Comparison of ENCODE assay signal across 10 mouse cellular contexts in genomic region chr17:34211746-34212365, GRCm38 (mm10). TPM values are rescaled to one million over a fixed set of nuclear protein-coding genes. Genes with fewer than 3 reads are reported as not detected.
DNase-seq lines count a peak whose midpoint lies in the region; ATAC-seq and TF ChIP-seq lines count a peak whose summit lies in the region.
"Had no signal": no experiment of that assay in that cellular context is flagged by ENCODE, and none has a peak within 500 bp of the region (broad histone marks: within the 10 kb centered on the region; RNA-seq: fewer than 3 reads in every experiment).

No protein-coding gene starts in this region.

- no peaks in the 10 kb centered on the region for H3K9me3 ChIP-seq in hindbrain, embryonic 12.5 days (replicated peaks)
- H3K9me3 ChIP-seq in hindbrain, embryonic 11.5 days (ENCODE audit: control insufficient read depth, low read length): no peaks in the 10 kb centered on the region
- H3K9me3 ChIP-seq in E14TG2a.4 (ENCODE audit: low read length): peaks cover 41% of the 10 kb centered on the region
- H3K9me3 ChIP-seq in neural tube, embryonic 14.5 days (ENCODE audit: control insufficient read depth, low read length): no peaks in the 10 kb centered on the region
- no peaks in the 10 kb centered on the region for H3K9me3 ChIP-seq in intestine, postnatal 0 days (ENCODE audit: control insufficient read depth)
- H3K9me3 ChIP-seq: intestine, embryonic 15.5 days had no signal

- no peaks in the 10 kb centered on the region for H3K36me3 ChIP-seq in hindbrain, embryonic 12.5 days
- H3K36me3 ChIP-seq in hindbrain, embryonic 11.5 days (ENCODE audit: control insufficient read depth, insufficient read depth, low read length): no peaks in the 10 kb centered on the region
- H3K36me3 ChIP-seq in E14TG2a.4 (ENCODE audit: insufficient read depth, low read length): no peaks in the 10 kb centered on the region
- no peaks in the 10 kb centered on the region for H3K36me3 ChIP-seq in neural tube, embryonic 14.5 days (ENCODE audit: control insufficient read depth, insufficient read depth, low read length)
- no peaks in the 10 kb centered on the region for H3K36me3 ChIP-seq in intestine, postnatal 0 days (ENCODE audit: control insufficient read depth, insufficient read depth)
- H3K36me3 ChIP-seq: intestine, embryonic 15.5 days had no signal

- H3K4me3 ChIP-seq in hindbrain, embryonic 12.5 days: no peak overlapping the region
- H3K4me3 ChIP-seq in hindbrain, embryonic 11.5 days (ENCODE audit: low read depth, low read length): no peak overlapping the region
- peak overlapping the region; percentile 20; the same call in 1 of the 2 replicates for H3K4me3 ChIP-seq in E14TG2a.4 (replicated peaks; ENCODE audit: low read length)
- H3K4me3 ChIP-seq in neural tube, embryonic 14.5 days (ENCODE audit: low read depth, low read length): no peak overlapping the region
- no peak overlapping the region for H3K4me3 ChIP-seq in intestine, postnatal 0 days (ENCODE audit: low read depth, low read length)
- H3K4me3 ChIP-seq: intestine, embryonic 15.5 days had no signal

- TF ChIP-seq CTCF in E14TG2a.4 (conservative IDR thresholded peaks at IDR 0.05; ENCODE audit: low read length): no peak
- TF ChIP-seq CTCF in intestine, postnatal 0 days (IDR thresholded peaks at IDR 0.05; ENCODE audit: low read depth): no peak

- no peak for ATAC-seq in hindbrain, embryonic 12.5 days (ENCODE audit: low FRiP score)
- ATAC-seq in hindbrain, embryonic 11.5 days (ENCODE audit: low FRiP score): no peak
- ATAC-seq in neural tube, embryonic 14.5 days (ENCODE audit: low read depth): no peak
- ATAC-seq in intestine, postnatal 0 days: no peak
- ATAC-seq: intestine, embryonic 15.5 days had no signal

- peaks cover 72% of the 10 kb centered on the region for H3K27me3 ChIP-seq in hindbrain, embryonic 12.5 days
- H3K27me3 ChIP-seq in hindbrain, embryonic 11.5 days (ENCODE audit: control insufficient read depth, insufficient read depth, low read length): peaks cover 26% of the 10 kb centered on the region
- H3K27me3 ChIP-seq in E14TG2a.4 (ENCODE audit: insufficient read depth, low read length): peaks cover 38% of the 10 kb centered on the region
- 0 out of 2 replicates have a peak, but pooled peaks cover 4% of the 10 kb centered on the region for H3K27me3 ChIP-seq in neural tube, embryonic 14.5 days (ENCODE audit: control insufficient read depth, insufficient read depth, low read length)
- H3K27me3 ChIP-seq in intestine, postnatal 0 days (replicated peaks; ENCODE audit: control insufficient read depth, insufficient read depth, low read length): 0 out of 2 replicates have a peak, but pooled peaks cover 8% of the 10 kb centered on the region

- H3K9ac ChIP-seq in hindbrain, embryonic 12.5 days: 0 out of 2 replicates have a peak overlapping the region, but pooled peaks have one; percentile 10
- no peak overlapping the region for H3K9ac ChIP-seq in hindbrain, embryonic 11.5 days (ENCODE audit: low read depth, low read length)
- H3K9ac ChIP-seq in neural tube, embryonic 14.5 days (replicated peaks; ENCODE audit: low read depth, low read length): peak overlapping the region; percentile 21; the same call in 1 of the 2 replicates
- H3K9ac ChIP-seq in intestine, postnatal 0 days (ENCODE audit: low read depth, low read length): no peak overlapping the region
- H3K9ac ChIP-seq: intestine, embryonic 15.5 days had no signal

- peaks cover 3% of the 10 kb centered on the region; the same call in 1 of the 2 replicates for H3K4me1 ChIP-seq in hindbrain, embryonic 12.5 days
- H3K4me1 ChIP-seq in hindbrain, embryonic 11.5 days (replicated peaks; ENCODE audit: control insufficient read depth, insufficient read depth, low read length): no peaks in the 10 kb centered on the region
- H3K4me1 ChIP-seq in E14TG2a.4 (replicated peaks; ENCODE audit: low read depth, low read length): peaks cover 14% of the 10 kb centered on the region
- H3K4me1 ChIP-seq in neural tube, embryonic 14.5 days (ENCODE audit: control insufficient read depth, insufficient read depth, low read length): no peaks in the 10 kb centered on the region
- no peaks in the 10 kb centered on the region for H3K4me1 ChIP-seq in intestine, postnatal 0 days (replicated peaks; ENCODE audit: control insufficient read depth, insufficient read depth, low read length)
- H3K4me1 ChIP-seq: intestine, embryonic 15.5 days had no signal

- H3K4me2 ChIP-seq in hindbrain, embryonic 12.5 days (replicated peaks): peak overlapping the region; percentile 18
- no peak overlapping the region for H3K4me2 ChIP-seq in hindbrain, embryonic 11.5 days (replicated peaks; ENCODE audit: low read depth, low read length)
- H3K4me2 ChIP-seq in neural tube, embryonic 14.5 days (ENCODE audit: low read depth, low read length): 0 out of 2 replicates have a peak overlapping the region, but pooled peaks have one; percentile 16
- H3K4me2 ChIP-seq in intestine, postnatal 0 days (replicated peaks; ENCODE audit: low read depth): no peak overlapping the region
- H3K4me2 ChIP-seq: intestine, embryonic 15.5 days; midbrain, embryonic 11.5 days had no signal

- H3K27ac ChIP-seq in hindbrain, embryonic 12.5 days: no peak overlapping the region
- no peak overlapping the region for H3K27ac ChIP-seq in hindbrain, embryonic 11.5 days (ENCODE audit: low read depth, low read length)
- no peak overlapping the region for H3K27ac ChIP-seq in neural tube, embryonic 14.5 days (ENCODE audit: low read depth, low read length)
- H3K27ac ChIP-seq in intestine, postnatal 0 days (ENCODE audit: low read depth, low read length): no peak overlapping the region
- H3K27ac ChIP-seq: intestine, embryonic 15.5 days had no signal

- WGBS in hindbrain, embryonic 12.5 days: 25% methylated on average over 23 of the region's 23 CpGs
- 21% methylated on average over 23 of the region's 23 CpGs for WGBS in hindbrain, embryonic 11.5 days
- 25% methylated on average over 22 of the region's 23 CpGs for WGBS in neural tube, embryonic 14.5 days
- WGBS in intestine, postnatal 0 days: 27% methylated on average over 23 of the region's 23 CpGs

- no peak for DNase-seq in hindbrain, embryonic 11.5 days (ENCODE audit: low spot score)
- peak; percentile 10 to 16 for DNase-seq in B cell, adult 2 months
- DNase-seq in cerebellum, adult 18-20 months: no peak
- DNase-seq: lung, adult 18-20 months had no signal

RNA-seq across cellular contexts. Expression of gene Tap2, which starts 8.5 kb away (rescaled TPM):
- polyA plus RNA-seq in hindbrain, embryonic 12.5 days (2016; fragmentation: Nextera tagmentation; extraction: Ambion mirVana): 1.3 and 1.4 TPM in 2 replicates
- polyA plus RNA-seq in hindbrain, embryonic 11.5 days (2014; fragmentation: Nextera tagmentation; extraction: Ambion mirVana): 0.19 and 0.50 TPM in 2 replicates
- 0.70 and 0.90 TPM in 2 replicates for polyA plus RNA-seq in neural tube, embryonic 14.5 days (2014; fragmentation: Nextera tagmentation; extraction: Ambion mirVana)
- polyA plus RNA-seq in intestine, postnatal 0 days (2015; fragmentation: Nextera tagmentation; extraction: Ambion mirVana): 11.2 and 13.0 TPM in 2 replicates

RNA-seq across cellular contexts. Expression of gene Psmb8, which starts 14.3 kb away (rescaled TPM):
- 1.8 and 2.9 TPM in 2 replicates for polyA plus RNA-seq in hindbrain, embryonic 12.5 days (2016; fragmentation: Nextera tagmentation; extraction: Ambion mirVana)
- 1.3 and 1.9 TPM in 2 replicates for polyA plus RNA-seq in hindbrain, embryonic 11.5 days (2014; fragmentation: Nextera tagmentation; extraction: Ambion mirVana)
- polyA plus RNA-seq in neural tube, embryonic 14.5 days (2014; fragmentation: Nextera tagmentation; extraction: Ambion mirVana): 0.76 and 3.5 TPM in 2 replicates
- 82.4 and 86.4 TPM in 2 replicates for polyA plus RNA-seq in intestine, postnatal 0 days (2015; fragmentation: Nextera tagmentation; extraction: Ambion mirVana)

RNA-seq across cellular contexts. Expression of gene Psmb9, which starts 24.3 kb away (rescaled TPM):
- 1.0 TPM in 2 replicates for polyA plus RNA-seq in hindbrain, embryonic 12.5 days (2016; fragmentation: Nextera tagmentation; extraction: Ambion mirVana)
- polyA plus RNA-seq in hindbrain, embryonic 11.5 days (2014; fragmentation: Nextera tagmentation; extraction: Ambion mirVana): 0.42 and 1.1 TPM in 2 replicates
- polyA plus RNA-seq in neural tube, embryonic 14.5 days (2014; fragmentation: Nextera tagmentation; extraction: Ambion mirVana): 0.63 and 1.3 TPM in 2 replicates
- 36.8 and 37.7 TPM in 2 replicates for polyA plus RNA-seq in intestine, postnatal 0 days (2015; fragmentation: Nextera tagmentation; extraction: Ambion mirVana)

RNA-seq across cellular contexts. Expression of gene Tap1, which starts 24.5 kb away (rescaled TPM):
- polyA plus RNA-seq in hindbrain, embryonic 12.5 days (2016; fragmentation: Nextera tagmentation; extraction: Ambion mirVana): 1.8 and 2.2 TPM in 2 replicates
- 1.0 and 1.1 TPM in 2 replicates for polyA plus RNA-seq in hindbrain, embryonic 11.5 days (2014; fragmentation: Nextera tagmentation; extraction: Ambion mirVana)
- polyA plus RNA-seq in neural tube, embryonic 14.5 days (2014; fragmentation: Nextera tagmentation; extraction: Ambion mirVana): 0.68 and 2.0 TPM in 2 replicates
- polyA plus RNA-seq in intestine, postnatal 0 days (2015; fragmentation: Nextera tagmentation; extraction: Ambion mirVana): 14.1 and 15.0 TPM in 2 replicates

RNA-seq across cellular contexts. Expression of gene H2-Ob, which starts 26.8 kb away (rescaled TPM):
- not detected in 2 replicates for polyA plus RNA-seq in hindbrain, embryonic 12.5 days (2016; fragmentation: Nextera tagmentation; extraction: Ambion mirVana)
- not detected in 2 replicates for polyA plus RNA-seq in hindbrain, embryonic 11.5 days (2014; fragmentation: Nextera tagmentation; extraction: Ambion mirVana)
- polyA plus RNA-seq in neural tube, embryonic 14.5 days (2014; fragmentation: Nextera tagmentation; extraction: Ambion mirVana): not detected in 2 replicates
- 0.17 and 0.30 TPM in 2 replicates for polyA plus RNA-seq in intestine, postnatal 0 days (2015; fragmentation: Nextera tagmentation; extraction: Ambion mirVana)
- polyA plus RNA-seq: midbrain, embryonic 11.5 days had no signal

Comparison
In these comparisons a context has a peak if more than half of its experiments do, and no peak if none do; other contexts are left out.
1. H3K4me2 ChIP-seq: peak in hindbrain, embryonic 12.5 days (single experiment) and neural tube, embryonic 14.5 days (single experiment); none in hindbrain, embryonic 11.5 days (single experiment) and intestine, postnatal 0 days (single experiment).
2. H3K9ac ChIP-seq: peak in hindbrain, embryonic 12.5 days (single experiment) and neural tube, embryonic 14.5 days (single experiment); none in hindbrain, embryonic 11.5 days (single experiment) and intestine, postnatal 0 days (single experiment).
3. DNase-seq: peak in B cell, adult 2 months (2 of 2); none in hindbrain, embryonic 11.5 days (single experiment) and cerebellum, adult 18-20 months (0 of 2).
4. RNA of gene Psmb8, which starts 14.3 kb away (polyA plus RNA-seq): 82.4 to 86.4 TPM in intestine, postnatal 0 days; 1.8 to 2.9 TPM in hindbrain, embryonic 12.5 days, 1.3 to 1.9 TPM in hindbrain, embryonic 11.5 days and 0.76 to 3.5 TPM in neural tube, embryonic 14.5 days; every median in the first group is over 10 times any median in the second.
5. RNA of gene Psmb9, which starts 24.3 kb away (polyA plus RNA-seq): 36.8 to 37.7 TPM in intestine, postnatal 0 days; 1.0 TPM in hindbrain, embryonic 12.5 days, 0.63 to 1.3 TPM in neural tube, embryonic 14.5 days and 0.42 to 1.1 TPM in hindbrain, embryonic 11.5 days; every median in the first group is over 10 times any median in the second.